Mouse (Mus musculus) CH12.LX (cell line): ENCODE data around the gene Cd101.

Experiments
- CTCF ChIP-seq, 2 experiments: IDR thresholded peaks in 1 of 2; conservative IDR thresholded peaks in 1 of 2; 2 replicates each; pipeline ENCODE4 v1.5.1; 2011 to 2012; ENCODE audit warnings: low read depth in 2 of 2, low read length in 2 of 2, improper control_type of control experiment in 1 of 2, inconsistent platforms in 1 of 2, mild to moderate bottlenecking in 1 of 2, moderate library complexity in 1 of 2
- EP300 ChIP-seq: IDR thresholded peaks from 2 replicates; pipeline ENCODE4 v1.6.1; 2011; ENCODE audit warnings: low read length, improper control_type of control experiment
- HCFC1 ChIP-seq: IDR thresholded peaks from 2 replicates; pipeline ENCODE4 v1.6.1; 2012; ENCODE audit warnings: low read depth, mild to moderate bottlenecking, inconsistent platforms, low read length, improper control_type of control experiment
- MAX ChIP-seq: IDR thresholded peaks from 2 replicates; pipeline ENCODE4 v1.6.1; 2011; ENCODE audit warnings: low read length, improper control_type of control experiment
- MYC ChIP-seq: IDR thresholded peaks from 2 replicates; pipeline ENCODE4 v1.6.1; 2011; ENCODE audit warnings: low read depth, mild to moderate bottlenecking, improper control_type of control experiment, low read length
- NELFE ChIP-seq: IDR thresholded peaks from 2 replicates; pipeline ENCODE4 v1.6.1; 2011; ENCODE audit warnings: low read depth, low read length, improper control_type of control experiment
- POLR2A ChIP-seq: IDR thresholded peaks from 2 replicates; pipeline ENCODE4 v1.6.1; 2011; ENCODE audit warnings: low read depth, mild to moderate bottlenecking, improper control_type of control experiment, low read length
- USF1 ChIP-seq: IDR thresholded peaks from 2 replicates; pipeline ENCODE4 v1.6.1; 2014; ENCODE audit warnings: low read depth, mild to moderate bottlenecking, inconsistent platforms, low read length, improper control_type of control experiment
- ZNF384 ChIP-seq: IDR thresholded peaks from 2 replicates; pipeline ENCODE4 v1.6.1; 2012; ENCODE audit warnings: low read depth, low read length, improper control_type of control experiment, inconsistent platforms

DNA sequence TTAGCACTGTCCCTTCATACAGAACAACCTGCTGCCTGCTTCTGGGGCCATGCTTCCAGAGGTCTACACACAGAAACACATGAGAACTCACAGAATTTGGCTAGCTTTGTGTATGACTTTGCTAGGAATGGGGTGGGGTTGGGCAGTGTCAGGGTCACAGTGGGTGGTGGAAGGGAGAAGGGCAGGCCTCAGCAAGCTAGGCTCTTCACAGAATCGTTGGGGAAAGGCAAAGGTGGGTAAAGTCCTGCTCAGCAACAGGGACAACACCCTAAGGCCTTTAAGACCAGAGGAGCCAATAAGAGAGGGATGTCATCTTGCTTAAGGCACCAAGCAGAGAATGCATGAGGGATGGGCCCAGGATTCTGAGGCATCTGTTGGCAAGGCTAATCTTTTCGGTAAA, 19.4 kb upstream of the Cd101 start:
- no peak for TF ChIP-seq HCFC1
- no peak for TF ChIP-seq CTCF (conservative IDR thresholded peaks at IDR 0.05 in 1 of 2, IDR thresholded peaks at IDR 0.05 in 1 of 2; ENCODE audit: low read depth in 2 of 2, low read length in 2 of 2)
- TF ChIP-seq MYC, result no peak
- TF ChIP-seq POLR2A, result no peak
- no peak for TF ChIP-seq NELFE
- TF ChIP-seq EP300, result no peak
- TF ChIP-seq USF1, result no peak
- TF ChIP-seq ZNF384, result no peak
- TF ChIP-seq MAX, result no peak
